Mouse (Mus musculus) E14TG2a.4 (cell line): ENCODE data around the gene Casc1.

Experiments
- H3K27me3 ChIP-seq: 2 replicates; pipeline ENCODE4 v1.6.1; 2014; ENCODE audit warnings: low read length, control low read depth; ENCODE audit not compliant: insufficient read depth
- H3K36me3 ChIP-seq: 2 replicates; pipeline ENCODE4 v1.6.1; 2014; ENCODE audit warnings: low read length, control low read depth; ENCODE audit not compliant: insufficient read depth
- H3K4me1 ChIP-seq: replicated peaks from 2 replicates; pipeline ENCODE4 v1.6.1; 2014; ENCODE audit warnings: low read depth, low read length, control low read depth
- H3K4me3 ChIP-seq: replicated peaks from 2 replicates; pipeline ENCODE4 v1.5.1; 2014; ENCODE audit warnings: mild to moderate bottlenecking, low read length
- H3K9me3 ChIP-seq: 2 replicates; pipeline ENCODE4 v1.6.1; 2014; ENCODE audit warnings: low read length, control low read depth
- CTCF ChIP-seq: conservative IDR thresholded peaks from 2 replicates; pipeline ENCODE4 v1.5.1; 2014; ENCODE audit warnings: low read length
- NANOG ChIP-seq: IDR thresholded peaks from 2 replicates; pipeline ENCODE4 v1.6.1; 2014; ENCODE audit warnings: borderline replicate concordance, low read length, mixed read lengths
- POU5F1 ChIP-seq: IDR thresholded peaks from 2 replicates; pipeline ENCODE4 v1.6.1; 2014; ENCODE audit warnings: low read length, borderline replicate concordance

Gene Casc1

GRCm38 (mm10) chr6:145242521-145242920 lies 31.7 kb upstream of the Casc1 start:
- Histone ChIP-seq H3K9me3 (no peaks in the 10 kb centered on the region), H3K4me1 (peaks cover 11% of the 10 kb centered on the region), H3K4me3 (no peak overlapping the region), H3K27me3 (no peaks in the 10 kb centered on the region), H3K36me3 (peaks cover 58% of the 10 kb centered on the region)
- no peak for TF ChIP-seq POU5F1
- TF ChIP-seq CTCF, result peak; percentile 59
- TF ChIP-seq NANOG, result no peak

- TF ChIP-seq POU5F1 (no peak), NANOG (no peak), CTCF (no peak)
- Histone ChIP-seq H3K4me3 (no peak overlapping the region), H3K9me3 (no peaks in the 10 kb centered on the region), H3K36me3 (peaks cover 51% of the 10 kb centered on the region), H3K27me3 (no peaks in the 10 kb centered on the region), H3K4me1 (0 out of 2 replicates have a peak, but pooled peaks cover 4% of the 10 kb centered on the region)
Measured at GRCm38 (mm10) chr6:145240285-145240684, 29.5 kb upstream of the Casc1 start.

- TF ChIP-seq POU5F1 (no peak), NANOG (no peak), CTCF (no peak)
- Histone ChIP-seq H3K36me3 (peaks cover 42% of the 10 kb centered on the region), H3K9me3 (no peaks in the 10 kb centered on the region), H3K4me1 (no peaks in the 10 kb centered on the region), H3K4me3 (no peak overlapping the region), H3K27me3 (no peaks in the 10 kb centered on the region)
Measured at GRCm38 (mm10) chr6:145237148-145237547, 26.3 kb upstream of the Casc1 start.

- Histone ChIP-seq H3K27me3 (no peaks in the 10 kb centered on the region), H3K4me3 (no peak overlapping the region), H3K4me1 (peaks cover 4% of the 10 kb centered on the region; the same call in 1 of the 2 replicates), H3K36me3 (peaks cover 41% of the 10 kb centered on the region), H3K9me3 (no peaks in the 10 kb centered on the region)
- TF ChIP-seq POU5F1 (no peak), CTCF (no peak), NANOG (no peak)
Measured at GRCm38 (mm10) chr6:145235367-145235766, 24.6 kb upstream of the Casc1 start.

- no peaks in the 10 kb centered on the region for H3K9me3 ChIP-seq
Measured at GRCm38 (mm10) chr6:145234391-145234790, 23.6 kb upstream of the Casc1 start.

GRCm38 (mm10) chr6:145226296-145226695 lies 15.5 kb upstream of the Casc1 start:
- Histone ChIP-seq H3K27me3 (no peaks in the 10 kb centered on the region), H3K36me3 (peaks cover 32% of the 10 kb centered on the region), H3K9me3 (no peaks in the 10 kb centered on the region), H3K4me1 (peaks cover 4% of the 10 kb centered on the region; the same call in 1 of the 2 replicates), H3K4me3 (no peak overlapping the region)
- TF ChIP-seq NANOG (no peak), CTCF (no peak), POU5F1 (no peak)

More at GRCm38 (mm10) chr6:145234391-145234790, 23.6 kb upstream of the Casc1 start:
- no peak for TF ChIP-seq POU5F1
- TF ChIP-seq CTCF, result no peak
- peak; percentile 59; the same call in 1 of the 2 replicates for TF ChIP-seq NANOG
- Histone ChIP-seq H3K4me1 (peaks cover 4% of the 10 kb centered on the region; the same call in 1 of the 2 replicates), H3K36me3 (peaks cover 38% of the 10 kb centered on the region), H3K4me3 (no peak overlapping the region), H3K27me3 (no peaks in the 10 kb centered on the region)

- no peaks in the 10 kb centered on the region for H3K4me1 ChIP-seq
- no peak for TF ChIP-seq POU5F1
- no peak for TF ChIP-seq CTCF
- TF ChIP-seq NANOG, result no peak
- no peak overlapping the region for H3K4me3 ChIP-seq
- no peaks in the 10 kb centered on the region for H3K27me3 ChIP-seq
- peaks cover 36% of the 10 kb centered on the region for H3K36me3 ChIP-seq
- H3K9me3 ChIP-seq, result no peaks in the 10 kb centered on the region
Measured at GRCm38 (mm10) chr6:145224246-145224645, 13.4 kb upstream of the Casc1 start.

- Histone ChIP-seq H3K36me3 (peaks cover 58% of the 10 kb centered on the region), H3K27me3 (no peaks in the 10 kb centered on the region), H3K4me3 (no peak overlapping the region), H3K9me3 (no peaks in the 10 kb centered on the region), H3K4me1 (peaks cover 17% of the 10 kb centered on the region)
- TF ChIP-seq CTCF (no peak), POU5F1 (no peak), NANOG (no peak)
Measured at GRCm38 (mm10) chr6:145215826-145216225, 5.0 kb upstream of the Casc1 start.

GRCm38 (mm10) chr6:145213916-145214315 lies 3.1 kb upstream of the Casc1 start:
- TF ChIP-seq POU5F1 (no peak), CTCF (no peak), NANOG (no peak)
- Histone ChIP-seq H3K4me1 (peaks cover 26% of the 10 kb centered on the region), H3K36me3 (peaks cover 45% of the 10 kb centered on the region), H3K4me3 (no peak overlapping the region), H3K27me3 (no peaks in the 10 kb centered on the region), H3K9me3 (no peaks in the 10 kb centered on the region)
